Mouse (Mus musculus) C3H10T1/2 (cell line): ENCODE measurements around the gene Gm4307. TPM values are rescaled to one million over a fixed set of nuclear protein-coding genes. Genes with fewer than 3 reads are reported as not detected.

Source experiments
- polyA plus RNA-seq, 2 experiments: library from polyadenylated mRNA; unstranded; fragments of >200 nt; fragmentation: generic; extraction: Trizol; gene quantifications; one replicate each; pipeline ENCODE4 v1.2.1; 2012; ENCODE audit warnings: missing spikeins in 2 of 2

The Gm4307 gene
- not detected for polyA plus RNA-seq

DNA sequence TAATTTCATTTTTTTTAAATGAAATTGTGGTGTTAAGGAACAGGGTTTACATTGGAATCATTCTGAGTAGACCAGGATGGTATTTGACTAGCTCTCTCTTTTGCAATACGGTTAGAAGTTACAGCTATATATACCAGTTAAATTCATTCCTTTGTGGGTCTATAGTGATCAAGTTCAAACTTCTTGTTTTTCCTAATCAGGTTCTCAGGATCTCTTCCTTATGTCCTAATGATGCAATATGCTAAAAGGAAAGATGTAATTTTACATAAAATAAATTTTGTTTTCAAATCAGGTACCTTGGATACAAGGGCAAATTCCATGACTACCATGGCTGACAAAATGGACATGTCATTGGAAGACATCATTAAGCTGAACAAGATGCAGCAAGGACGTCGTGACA, at the start of gene Gm4307:
Gene Gm4307, plus strand, starts transcription at position 301 of the 400 bp plus-strand sequence.

GRCm38 (mm10) chr10:100335376-100335775, 25.8 kb upstream of the Gm4307 start, which contains the start of gene Gm4301:
Gm4301 (plus strand) TSS chr10:100335676.

GRCm38 (mm10) chr10:100340536-100340935, 20.6 kb upstream of the Gm4307 start, which contains the start of gene Gm4302:
Gm4302 (plus strand) TSS chr10:100340836.

GRCm38 (mm10) chr10:100345672-100346071, 15.5 kb upstream of the Gm4307 start, which contains the start of gene Gm4303:
Gm4303 (plus strand) TSS chr10:100345972.

GRCm38 (mm10) chr10:100350793-100351192, 10.3 kb upstream of the Gm4307 start, which contains the start of gene Gm4305:
Gm4305 (plus strand) TSS chr10:100351093.

GRCm38 (mm10) chr10:100382460-100382859, 21.3 kb downstream of the Gm4307 start, which contains the start of gene Gm4312:
Gm4312 (minus strand) TSS chr10:100382560.

Other genes starting within 250 kb of the Gm4307 start
- not detected for gene Gm4301, start 25.7 kb upstream of the Gm4307 start, polyA plus RNA-seq
- not detected for gene Gm4302, start 20.5 kb upstream of the Gm4307 start, polyA plus RNA-seq
- not detected for gene Gm4303, start 15.4 kb upstream of the Gm4307 start, polyA plus RNA-seq
- gene Gm4305, start 10.2 kb upstream of the Gm4307 start, polyA plus RNA-seq: not detected
- not detected for gene Gm4312, start 21.2 kb downstream of the Gm4307 start, polyA plus RNA-seq
- 1 to 10 TPM in 1 of 2 experiments, under 1 TPM in 1; 0.14 to 1.1 TPM for gene Tmtc3, start 126.0 kb downstream of the Gm4307 start, polyA plus RNA-seq
- under 1 TPM; 0.16 to 0.94 TPM for gene Cep290, start 126.2 kb downstream of the Gm4307 start, polyA plus RNA-seq
- 1 to 10 TPM in 1 of 2 experiments, under 1 TPM in 1; 0.43 to 3.5 TPM for gene 4930430F08Rik, start 229.1 kb downstream of the Gm4307 start, polyA plus RNA-seq
- not detected for gene 1700017N19Rik, start 229.1 kb downstream of the Gm4307 start, polyA plus RNA-seq